Mouse (Mus musculus) left cerebral cortex, adult 18-20 months (tissue): ENCODE measurements at regions not wholly inside any gene's neighbourhood (a gene's known extent, or its start where the extent isn't known, plus 50 kb on each side); places are given as distances from the start of the nearest gene placed in this dataset.
"Not testable (repeated sequence)": the region's sequence is repeated elsewhere in the genome, so short reads cannot be mapped to it uniquely, and the experiment has no call there.

ENCODE experiments used
- DNase-seq, 2 experiments: peaks; one replicate each; pipeline ENCODE4 v3.0.0; 2021 to 2022; ENCODE audit warnings: low spot score in 2 of 2, mixed read lengths in 1 of 2

- not testable (repeated sequence) for DNase-seq
These were observed 60.8 kb upstream of the Dnajc1 start for GRCm38 (mm10) chr2:18453426-18453825.

GRCm38 (mm10) chr2:18445809-18446208, 53.2 kb upstream of the Dnajc1 start:
- DNase-seq, result no peak
